Mouse (Mus musculus) right cerebral cortex, postnatal 36 days (tissue): Measurements from ENCODE around the gene Rnf225.
"Not testable (repeated sequence)": the region's sequence is repeated elsewhere in the genome, so short reads cannot be mapped to it uniquely, and the experiment has no call there.

Experiments used
- DNase-seq, 2 experiments: peaks; one replicate each; pipeline ENCODE4 v3.0.0; 2022; ENCODE audit warnings: low spot score in 2 of 2, mixed read lengths in 1 of 2

Gene Rnf225

GRCm38 (mm10) chr7:12927693-12928589, 725 bp downstream of the Rnf225 start:
- DNase-seq = peak in 1 of 2 experiments; percentile 37

- DNase-seq = no peak
These were observed 6.5 kb downstream of the Rnf225 start for GRCm38 (mm10) chr7:12933615-12934140.

GRCm38 (mm10) chr7:12934808-12935207, 7.6 kb downstream of the Rnf225 start:
- no peak for DNase-seq

- DNase-seq = not testable (repeated sequence)
These were observed 10.1 kb downstream of the Rnf225 start for GRCm38 (mm10) chr7:12937254-12937803.

- DNase-seq = no peak
These were observed 13.4 kb downstream of the Rnf225 start for GRCm38 (mm10) chr7:12940599-12940998.

GRCm38 (mm10) chr7:12943488-12943887, 16.3 kb downstream of the Rnf225 start:
- no peak for DNase-seq

GRCm38 (mm10) chr7:12949032-12949871, 22.0 kb downstream of the Rnf225 start:
- DNase-seq = peak; percentile 98 to 99

GRCm38 (mm10) chr7:12949872-12950229, 22.6 kb downstream of the Rnf225 start:
- no peak for DNase-seq

- no peak for DNase-seq
These were observed 27.7 kb downstream of the Rnf225 start for GRCm38 (mm10) chr7:12954896-12955295.

- DNase-seq = no peak
These were observed 30.3 kb downstream of the Rnf225 start for GRCm38 (mm10) chr7:12957511-12957910.

- no peak for DNase-seq
These were observed 31.7 kb downstream of the Rnf225 start for GRCm38 (mm10) chr7:12958948-12959347.

- DNase-seq = no peak
These were observed 32.5 kb downstream of the Rnf225 start for GRCm38 (mm10) chr7:12959718-12960117.

GRCm38 (mm10) chr7:12961511-12962141, 34.4 kb downstream of the Rnf225 start:
- peak; percentile 31 to 56 for DNase-seq

- DNase-seq = peak; percentile 91 to 95
These were observed 38.5 kb downstream of the Rnf225 start, which contains the start of gene Zfp324 for GRCm38 (mm10) chr7:12965678-12966091. Gene Zfp324 (plus strand): TSS chr7:12965838.

GRCm38 (mm10) chr7:12966104-12966845, 39.1 kb downstream of the Rnf225 start:
- DNase-seq = peak; percentile 30 to 37

- DNase-seq = no peak
These were observed 43.7 kb downstream of the Rnf225 start for GRCm38 (mm10) chr7:12970906-12971305.

GRCm38 (mm10) chr7:12977682-12978389, 50.6 kb downstream of the Rnf225 start, which contains the start of gene Zfp446:
Gene Zfp446 (plus strand): TSS chr7:12977848.
- DNase-seq = peak; percentile 99 to 100

- no peak for DNase-seq
These were observed 51.9 kb downstream of the Rnf225 start for GRCm38 (mm10) chr7:12978931-12979722.

GRCm38 (mm10) chr7:12979776-12980175, 52.6 kb downstream of the Rnf225 start:
- no peak for DNase-seq
